Mouse (Mus musculus): Measurements from ENCODE around the gene Tmem95.
"Not testable (repeated sequence)": the region's sequence is repeated elsewhere in the genome, so short reads cannot be mapped to it uniquely, and the experiment has no call there.

Gene Tmem95

GRCm38 (mm10) chr11:69877878-69878277 is at the start of gene Tmem95:
TSS of gene Tmem95 (minus strand) at chr11:69878018.
- DNase-seq (ENCODE audit: extremely low read depth, low read depth) = no peak

GRCm38 (mm10) chr11:69927501-69927900 is 49.7 kb upstream of the Tmem95 start:
- no peak for DNase-seq (ENCODE audit: extremely low read depth, low read depth)

GRCm38 (mm10) chr11:69922796-69923195 is 45.0 kb upstream of the Tmem95 start:
- DNase-seq (ENCODE audit: extremely low read depth, low read depth) = no peak

- no peak for DNase-seq (ENCODE audit: extremely low read depth, low read depth)
These were observed 44.4 kb upstream of the Tmem95 start for GRCm38 (mm10) chr11:69922012-69922756.

- DNase-seq (ENCODE audit: extremely low read depth, low read depth) = peak; percentile 99
These were observed 43.5 kb upstream of the Tmem95 start, which contains the start of gene Eif5a for GRCm38 (mm10) chr11:69921114-69922011. TSS of gene Eif5a (minus strand) at chr11:69921958.

- DNase-seq (ENCODE audit: extremely low read depth, low read depth) = no peak
These were observed 42.6 kb upstream of the Tmem95 start for GRCm38 (mm10) chr11:69920266-69921031.

GRCm38 (mm10) chr11:69919661-69920265 is 41.9 kb upstream of the Tmem95 start:
- DNase-seq (ENCODE audit: extremely low read depth, low read depth) = peak; percentile 87

- DNase-seq (ENCODE audit: extremely low read depth, low read depth) = no peak
These were observed 41.2 kb upstream of the Tmem95 start for GRCm38 (mm10) chr11:69919053-69919452.

GRCm38 (mm10) chr11:69918118-69918517 is 40.3 kb upstream of the Tmem95 start:
- no peak for DNase-seq (ENCODE audit: extremely low read depth, low read depth)

- DNase-seq (ENCODE audit: extremely low read depth, low read depth) = no peak
These were observed 39.6 kb upstream of the Tmem95 start for GRCm38 (mm10) chr11:69917379-69917948.

GRCm38 (mm10) chr11:69916652-69917378 is 39.0 kb upstream of the Tmem95 start:
- DNase-seq (ENCODE audit: extremely low read depth, low read depth) = not testable (repeated sequence)

- peak; percentile 77 for DNase-seq (ENCODE audit: extremely low read depth, low read depth)
These were observed 38.1 kb upstream of the Tmem95 start for GRCm38 (mm10) chr11:69915667-69916627.

GRCm38 (mm10) chr11:69914917-69915430 is 37.2 kb upstream of the Tmem95 start:
- DNase-seq (ENCODE audit: extremely low read depth, low read depth) = no peak

- no peak for DNase-seq (ENCODE audit: extremely low read depth, low read depth)
These were observed 36.5 kb upstream of the Tmem95 start for GRCm38 (mm10) chr11:69914372-69914764.

- peak; percentile 86 for DNase-seq (ENCODE audit: extremely low read depth, low read depth)
These were observed 35.9 kb upstream of the Tmem95 start, which contains the start of gene Gps2 for GRCm38 (mm10) chr11:69913554-69914371. TSS of gene Gps2 (plus strand) at chr11:69913888.

- no peak for DNase-seq (ENCODE audit: extremely low read depth, low read depth)
These were observed 35.1 kb upstream of the Tmem95 start for GRCm38 (mm10) chr11:69912716-69913530.

GRCm38 (mm10) chr11:69911701-69912100 is 33.9 kb upstream of the Tmem95 start:
- no peak for DNase-seq (ENCODE audit: extremely low read depth, low read depth)

Measured in MEL-GATA-1-ER (cell line).